Comparison of ENCODE assay signal across 17 mouse cellular contexts in the genomic region with DNA sequence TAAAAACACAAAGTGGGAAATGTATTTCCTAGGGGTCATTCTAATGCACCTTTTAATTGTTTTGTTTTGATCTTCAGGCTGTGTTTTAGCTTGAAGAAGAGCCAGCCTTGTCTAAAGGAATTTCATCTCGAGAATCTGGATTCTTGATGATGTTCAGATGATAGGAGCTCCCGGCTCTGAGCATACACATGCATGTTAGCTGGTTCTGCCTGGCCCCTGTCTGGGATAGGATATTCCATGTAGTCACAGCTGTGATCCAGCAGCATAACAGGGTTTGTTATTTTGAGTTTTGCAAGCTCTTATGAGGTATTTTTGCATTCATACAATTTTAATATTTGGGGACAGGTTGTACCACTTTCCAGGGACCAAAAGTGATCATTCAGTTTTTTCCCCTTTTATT.
"Had no signal": no experiment of that assay in that cellular context is flagged by ENCODE, and none has a peak within 500 bp of the region (broad histone marks: within the 10 kb centered on the region; RNA-seq: fewer than 3 reads in every experiment).

No protein-coding gene starts in this region.

- H3K4me2 ChIP-seq: liver, embryonic 15.5 days; lung, embryonic 15.5 days; midbrain, embryonic 12.5 days; neural tube, embryonic 12.5 days had no signal

- H3K36me3 ChIP-seq: liver, embryonic 15.5 days; lung, embryonic 15.5 days; midbrain, embryonic 12.5 days; neural tube, embryonic 12.5 days had no signal

- H3K9ac ChIP-seq: liver, embryonic 15.5 days; liver, postnatal 0 days; lung, embryonic 15.5 days; midbrain, embryonic 12.5 days; neural tube, embryonic 12.5 days had no signal

- H3K4me3 ChIP-seq: liver, embryonic 15.5 days; lung, embryonic 15.5 days; megakaryocyte, embryonic 14.5 days; midbrain, embryonic 12.5 days; neural tube, embryonic 12.5 days had no signal

- H3K9me3 ChIP-seq: liver, embryonic 15.5 days; lung, embryonic 15.5 days; megakaryocyte, embryonic 14.5 days; midbrain, embryonic 12.5 days; neural tube, embryonic 12.5 days had no signal

- ATAC-seq: liver, postnatal 0 days; lung, postnatal 0 days had no signal

- H3K4me1 ChIP-seq: midbrain, embryonic 12.5 days; neural tube, embryonic 12.5 days had no signal

- H3K27ac ChIP-seq: liver, embryonic 15.5 days; lung, embryonic 15.5 days; midbrain, embryonic 12.5 days; neural tube, embryonic 12.5 days had no signal

- H3K27me3 ChIP-seq: liver, embryonic 15.5 days; lung, embryonic 15.5 days; midbrain, embryonic 12.5 days; neural tube, embryonic 12.5 days had no signal

- DNase-seq: liver, postnatal 0 days; lung, adult 2 months; lung, postnatal 14 days; lung, postnatal 36 days; retina, postnatal 1 day; right cerebral cortex, postnatal 25 days; right cerebral cortex, postnatal 4 days; spleen, adult 18-20 months; thymus, adult 18-20 months; thymus, postnatal 14 days; thymus, postnatal 36 days had no signal
